Mouse (Mus musculus) small intestine, adult 2 months (tissue): ENCODE data around the gene Gnb5. TPM values are rescaled to one million over a fixed set of nuclear protein-coding genes. Genes with fewer than 3 reads are reported as not detected.

Experiments used
- H3K27ac ChIP-seq: fragments of 200-500 bp; 2 replicates; pipeline ENCODE4 v1.5.1; 2012; ENCODE audit warnings: low read depth, low read length, control low read depth, inconsistent platforms; ENCODE audit not compliant: insufficient read depth
- H3K27me3 ChIP-seq: fragments of 200-500 bp; 2 replicates; pipeline ENCODE4 v1.6.1; 2012; ENCODE audit warnings: mild to moderate bottlenecking, moderate library complexity, low read length, inconsistent platforms; ENCODE audit not compliant: control insufficient read depth, insufficient read depth
- H3K36me3 ChIP-seq: fragments of 200-500 bp; 2 replicates; pipeline ENCODE4 v1.6.1; 2012; ENCODE audit warnings: mild to moderate bottlenecking, low read length, control low read depth, inconsistent platforms; ENCODE audit not compliant: control insufficient read depth, insufficient read depth
- H3K4me1 ChIP-seq: fragments of 200-500 bp; 2 replicates; pipeline ENCODE4 v1.6.1; 2012; ENCODE audit warnings: low read length, inconsistent platforms, mixed read lengths; ENCODE audit not compliant: control insufficient read depth, insufficient read depth, insufficient read length
- H3K4me3 ChIP-seq: fragments of 200-500 bp; 2 replicates; pipeline ENCODE4 v1.5.1; 2012; ENCODE audit warnings: low read depth, mild to moderate bottlenecking, control low read depth, inconsistent platforms, low read length, moderate library complexity
- CTCF ChIP-seq: fragments of 200-500 bp; IDR thresholded peaks from 2 replicates; pipeline ENCODE4 v1.5.1; 2012; ENCODE audit warnings: low read depth, mild to moderate bottlenecking, control low read depth, inconsistent platforms, low read length, moderate library complexity, mixed read lengths; ENCODE audit not compliant: insufficient replicate concordance, insufficient read length; ENCODE audit errors: extremely low read depth
- POLR2A ChIP-seq: fragments of 200-500 bp; IDR thresholded peaks from 2 replicates; pipeline ENCODE4 v1.6.1; 2012; ENCODE audit warnings: low read depth, mild to moderate bottlenecking, control low read depth, inconsistent platforms, low read length, moderate library complexity
- WGBS: fragments of 180-500 bp; shearing (Covaris S2); methylation state at CpG from one replicate; pipeline ENCODE4 v1.1.7; 2018; 5-methylcytosine and 5-hydroxymethylcytosine counted together
- polyA plus RNA-seq: library from polyadenylated mRNA; depleted of rRNA; stranded (reverse); fragments of >200 nt; gene quantifications from 2 replicates; pipeline ENCODE4 v1.2.3, GENCODE M21; 2012

The Gnb5 gene
- polyA plus RNA-seq, 1 experiment, result 7.3 TPM

DNA sequence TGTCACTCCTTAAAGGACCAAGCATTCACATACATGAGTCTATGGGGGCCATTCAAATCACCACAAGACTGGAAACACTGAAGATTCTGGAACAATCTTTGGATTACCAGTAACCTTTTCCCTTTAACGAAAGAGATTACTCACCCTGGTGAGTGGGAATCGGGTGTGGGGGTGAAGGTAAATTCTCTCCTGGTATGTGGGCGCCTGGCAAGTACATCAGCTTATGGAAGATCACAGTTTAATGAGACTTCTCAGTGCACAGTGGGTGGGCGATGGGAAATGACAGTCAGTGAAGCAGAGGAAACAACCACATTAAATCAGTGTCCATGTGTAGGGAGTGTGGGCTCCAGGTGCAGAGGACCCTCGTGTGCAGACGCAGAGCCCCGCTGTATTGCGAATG is 24.7 kb downstream of the Gnb5 start:
- 96% methylated on average over 8 of the region's 8 CpGs for WGBS
- TF ChIP-seq CTCF (no peak), POLR2A (no peak)

DNA sequence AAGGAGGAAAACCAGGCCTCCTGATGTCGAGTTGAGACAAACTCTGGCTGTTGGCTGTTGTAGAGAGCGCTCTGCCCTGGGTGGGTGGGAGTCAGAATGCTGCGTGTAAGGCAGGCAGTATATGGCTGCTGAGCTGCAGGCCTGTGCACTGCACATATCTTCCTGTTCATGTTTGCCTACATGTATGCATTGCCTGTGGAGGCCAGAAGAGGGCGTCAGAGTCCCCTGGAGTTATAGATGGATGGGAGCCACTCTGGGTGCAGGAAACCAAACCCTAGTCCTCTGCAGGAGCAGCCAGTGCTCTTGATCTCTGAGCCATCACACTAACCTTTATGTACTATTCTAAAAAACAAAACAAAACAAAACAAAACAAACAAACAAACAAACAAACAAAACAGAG is 28.4 kb downstream of the Gnb5 start:
- Histone ChIP-seq H3K4me1 (no peaks in the 10 kb centered on the region), H3K27ac (no peak overlapping the region), H3K4me3 (no peak overlapping the region), H3K36me3 (peaks cover 9% of the 10 kb centered on the region), H3K27me3 (no peaks in the 10 kb centered on the region)
- WGBS, result 77% methylated on average over 4 of the region's 4 CpGs
- TF ChIP-seq POLR2A (no peak), CTCF (no peak)

More for the DNA sequence above, 24.7 kb downstream of the Gnb5 start:
- Histone ChIP-seq H3K4me3 (no peak overlapping the region), H3K27me3 (no peaks in the 10 kb centered on the region), H3K4me1 (no peaks in the 10 kb centered on the region), H3K27ac (no peak overlapping the region), H3K36me3 (peaks cover 5% of the 10 kb centered on the region)

DNA sequence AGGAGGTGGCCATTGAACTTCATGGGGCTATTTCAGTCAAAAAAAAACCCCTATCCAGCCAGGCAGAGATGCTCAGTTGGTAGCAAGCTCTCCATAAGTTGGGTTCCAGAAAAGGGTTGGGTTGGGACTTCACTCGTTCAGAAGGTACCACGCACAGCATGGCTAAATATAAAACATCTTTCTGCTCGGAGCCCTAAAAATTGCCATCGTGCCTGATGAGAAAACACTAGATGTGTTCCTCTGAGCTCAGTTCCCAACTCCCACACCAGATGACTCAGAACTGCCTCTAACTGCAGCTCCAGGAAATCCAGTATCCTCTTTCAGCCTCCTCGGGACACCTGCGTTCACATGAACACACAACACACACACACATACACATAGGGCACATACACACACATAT is 31.9 kb downstream of the Gnb5 start:
- H3K27me3 ChIP-seq, result no peaks in the 10 kb centered on the region
- no peak overlapping the region for H3K4me3 ChIP-seq
- H3K27ac ChIP-seq, result no peak overlapping the region
- WGBS, result 93% methylated on average over 6 of the region's 6 CpGs
- peaks cover 9% of the 10 kb centered on the region for H3K36me3 ChIP-seq
- H3K4me1 ChIP-seq, result no peaks in the 10 kb centered on the region
- TF ChIP-seq CTCF (no peak), POLR2A (no peak)

DNA sequence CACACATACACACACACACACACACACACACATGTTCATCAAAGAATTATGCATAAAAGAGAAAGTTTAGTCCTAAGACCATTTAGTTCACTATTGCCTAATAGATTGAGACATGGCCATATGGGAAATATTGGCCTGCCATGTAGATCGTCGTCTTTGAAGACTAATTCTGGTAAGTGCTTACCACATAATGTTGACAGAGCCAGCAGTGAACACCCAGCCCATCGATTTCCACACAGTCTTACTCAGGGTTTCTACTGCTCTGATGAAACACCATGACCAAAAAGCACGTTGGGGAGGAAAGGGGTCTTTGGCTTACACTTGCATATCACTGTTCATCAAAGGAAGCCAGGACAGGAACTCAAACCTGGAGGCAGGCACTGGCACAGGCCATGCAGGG is 36.3 kb downstream of the Gnb5 start:
- WGBS, result 76% methylated on average over 4 of the region's 4 CpGs
- TF ChIP-seq CTCF (no peak), POLR2A (no peak)
- Histone ChIP-seq H3K27me3 (no peaks in the 10 kb centered on the region), H3K4me3 (no peak overlapping the region), H3K27ac (no peak overlapping the region), H3K4me1 (no peaks in the 10 kb centered on the region), H3K36me3 (peaks cover 3% of the 10 kb centered on the region; the same call in 1 of the 2 replicates)

- H3K27ac ChIP-seq, result no peak within 1 kb of the TSS
- no peaks in the 10 kb centered on the region for H3K27me3 ChIP-seq
- no peak for TF ChIP-seq POLR2A
- no peak for TF ChIP-seq CTCF
- no peaks in the 10 kb centered on the region; the same call in 1 of the 2 replicates for H3K36me3 ChIP-seq
- H3K4me3 ChIP-seq, result no peak within 1 kb of the TSS
- H3K4me1 ChIP-seq, result no peaks in the 10 kb centered on the region
- 93% methylated on average over 5 of the region's 5 CpGs for WGBS
Observed at GRCm38 (mm10) chr9:75347458-75347857, 41.4 kb downstream of the Gnb5 start, which contains the start of gene Bcl2l10. Gene Bcl2l10, plus strand, starts transcription at chr9:75347758.

GRCm38 (mm10) chr9:75348066-75348465 is 42.0 kb downstream of the Gnb5 start:
- Histone ChIP-seq H3K27me3 (no peaks in the 10 kb centered on the region), H3K4me3 (no peak overlapping the region), H3K27ac (no peak overlapping the region), H3K36me3 (no peaks in the 10 kb centered on the region; the same call in 1 of the 2 replicates), H3K4me1 (no peaks in the 10 kb centered on the region)
- 89% methylated on average over 17 of the region's 17 CpGs for WGBS
- no peak for TF ChIP-seq CTCF

DNA sequence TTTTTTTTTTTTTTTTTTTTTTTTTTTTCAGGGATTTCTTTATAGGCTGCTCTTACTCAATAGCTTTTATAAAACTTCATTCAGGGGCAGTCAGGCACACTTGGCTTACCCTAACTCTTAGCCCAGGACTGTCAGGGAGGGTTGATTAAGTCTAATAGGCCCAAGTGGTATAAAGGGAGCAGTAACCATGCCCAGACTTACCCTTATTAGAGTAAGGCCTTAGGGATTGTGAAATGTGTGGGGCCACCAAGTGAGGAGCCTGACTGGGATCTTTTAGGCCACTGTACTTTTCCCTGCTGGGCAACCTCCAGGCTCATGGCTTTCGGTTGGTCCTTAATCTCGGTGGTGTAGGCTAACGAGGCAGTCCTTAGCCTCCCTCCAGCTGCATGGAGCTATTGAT is 42.6 kb downstream of the Gnb5 start:
- 82% methylated on average over 3 of the region's 3 CpGs for WGBS
- Histone ChIP-seq H3K27ac (no peak overlapping the region), H3K36me3 (no peaks in the 10 kb centered on the region; the same call in 1 of the 2 replicates), H3K4me1 (no peaks in the 10 kb centered on the region), H3K27me3 (no peaks in the 10 kb centered on the region), H3K4me3 (no peak overlapping the region)
- TF ChIP-seq CTCF (no peak), POLR2A (no peak)
